Mouse (Mus musculus) heart, postnatal 0 days (tissue): ENCODE measurements around the gene Zfp553.

Source experiments
- CTCF ChIP-seq: IDR thresholded peaks from 2 replicates; pipeline ENCODE4 v1.5.1; 2016; ENCODE audit warnings: antibody characterized with exemption, control low read depth, low read depth
- EP300 ChIP-seq: IDR thresholded peaks from 2 replicates; pipeline ENCODE4 v1.6.1; 2016; ENCODE audit warnings: antibody characterized with exemption, low read depth

DNA sequence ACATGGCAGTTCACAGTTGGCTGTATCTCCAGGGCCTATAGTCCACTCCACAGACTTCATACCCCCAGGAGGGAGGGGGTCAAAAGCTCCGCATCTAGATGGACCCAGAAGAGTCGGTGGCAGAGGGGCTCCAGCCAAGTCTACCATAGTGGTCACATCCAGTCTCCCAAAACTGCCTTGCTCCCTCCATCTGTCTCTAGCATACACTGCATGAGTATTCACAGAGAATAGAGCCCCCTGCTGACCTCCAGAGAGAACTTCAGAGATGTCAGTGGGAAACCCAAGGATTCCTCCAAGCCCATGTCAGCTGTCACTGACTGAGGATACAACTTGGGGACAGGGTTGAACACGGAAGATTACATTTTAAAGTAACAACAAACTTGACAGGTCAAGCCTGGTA lies 47.3 kb upstream of the Zfp553 start:
- TF ChIP-seq EP300 (no peak), CTCF (peak; percentile 71)
